Mouse (Mus musculus): ENCODE results near the gene Zfp553.

DNA sequence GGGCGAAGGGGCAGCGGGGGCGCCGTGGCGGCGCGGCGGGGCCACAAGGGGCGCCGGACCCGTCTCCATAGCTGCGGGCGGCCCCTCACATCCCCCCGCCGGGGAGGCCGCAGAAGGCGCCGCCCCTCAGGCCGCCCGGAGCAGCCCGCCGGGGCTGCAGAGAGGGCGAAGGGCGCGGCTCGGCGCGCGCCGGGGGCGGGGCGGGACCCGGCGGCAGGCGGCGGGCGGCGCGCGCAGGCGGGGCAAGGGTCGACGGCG is 24.6 kb upstream of the Zfp553 start, which contains the start of gene Tbc1d10b:
- TF ChIP-seq POLR2A (IDR thresholded peaks at IDR 0.05; ENCODE audit: extremely low read depth, insufficient read depth, low read length), result no peak
- TF ChIP-seq CTCF (IDR thresholded peaks at IDR 0.05; ENCODE audit: low read depth, low read length), result no peak

Data from liver, adult 2 months (tissue).